Mouse (Mus musculus) embryonic fibroblast, embryonic 13.5 days (primary cell): ENCODE measurements at regions not wholly inside any gene's neighbourhood (a gene's known extent, or its start where the extent isn't known, plus 50 kb on each side); places are given as distances from the start of the nearest gene placed in this dataset.

Experiments
- CTCF ChIP-seq: IDR thresholded peaks from 2 replicates; pipeline ENCODE4 v1.5.1; 2011; ENCODE audit warnings: mild to moderate bottlenecking, control low read depth, low read length, moderate library complexity, borderline replicate concordance; ENCODE audit not compliant: insufficient read depth
- POLR2A ChIP-seq: IDR thresholded peaks from 2 replicates; pipeline ENCODE4 v1.6.1; 2011; ENCODE audit warnings: low read depth, mild to moderate bottlenecking, control low read depth, low read length, moderate library complexity

DNA sequence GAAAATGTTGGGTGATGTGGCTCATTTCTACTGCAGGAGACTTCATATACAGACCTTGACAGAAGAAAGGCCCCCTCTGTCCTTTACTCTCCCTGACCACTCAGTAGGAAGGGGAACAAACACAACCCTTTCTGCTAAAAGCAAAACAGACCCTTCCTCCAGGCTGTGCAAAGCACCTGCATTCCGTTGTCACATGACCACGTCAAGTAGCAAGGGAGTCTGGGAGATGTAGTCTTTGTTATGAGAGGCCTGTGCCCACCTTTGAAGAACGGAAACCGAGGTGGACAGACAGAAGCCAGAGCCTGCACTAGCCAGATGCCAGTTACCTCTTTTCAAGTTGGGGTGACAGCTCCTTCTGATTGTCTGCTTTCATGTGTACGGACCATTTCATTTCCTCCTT, 161.3 kb downstream of the Vrk1 start:
- TF ChIP-seq CTCF (no peak), POLR2A (no peak)
